Mouse (Mus musculus) liver, postnatal 0 days (tissue): Measurements from ENCODE around the gene Ugt1a8.

Source experiments
- CTCF ChIP-seq: sonication (generic); IDR thresholded peaks from 2 replicates; pipeline ENCODE4 v1.5.1; 2016; ENCODE audit warnings: antibody characterized with exemption, low read depth
- EP300 ChIP-seq: IDR thresholded peaks from 2 replicates; pipeline ENCODE4 v1.6.1; 2016; ENCODE audit warnings: antibody characterized with exemption, low read depth, mild to moderate bottlenecking

- TF ChIP-seq CTCF (no peak), EP300 (no peak)
Measured at GRCm38 (mm10) chr1:88200456-88200855, 112.8 kb downstream of the Ugt1a8 start, which contains the start of gene Ugt1a2.
